28 mouse cellular contexts compared by ENCODE assay signal in genomic region chr5:42068188-42068579, GRCm38 (mm10). TPM values are rescaled to one million over a fixed set of nuclear protein-coding genes. Genes with fewer than 3 reads are reported as not detected.
DNase-seq lines count a peak whose midpoint lies in the region; ATAC-seq and TF ChIP-seq lines count a peak whose summit lies in the region.
"Had no signal": no experiment of that assay in that cellular context is flagged by ENCODE, and none has a peak within 500 bp of the region (broad histone marks: within the 10 kb centered on the region; RNA-seq: fewer than 3 reads in every experiment).

No protein-coding gene starts in this region.

- H3K27me3 ChIP-seq in neural tube, embryonic 11.5 days (ENCODE audit: control insufficient read depth, insufficient read depth, low read length), result no peaks in the 10 kb centered on the region
- no peaks in the 10 kb centered on the region for H3K27me3 ChIP-seq in forebrain, embryonic 15.5 days
- H3K27me3 ChIP-seq in hindbrain, embryonic 16.5 days (replicated peaks; ENCODE audit: control insufficient read depth, insufficient read depth, low read length), result no peaks in the 10 kb centered on the region
- H3K27me3 ChIP-seq in neural tube, embryonic 14.5 days (ENCODE audit: control insufficient read depth, insufficient read depth, low read length), result no peaks in the 10 kb centered on the region
- H3K27me3 ChIP-seq in thymus, adult 2 months (ENCODE audit: control insufficient read depth, insufficient read depth, low read length), result no peaks in the 10 kb centered on the region
- H3K27me3 ChIP-seq: embryonic facial prominence, embryonic 12.5 days; heart, embryonic 15.5 days; limb, embryonic 12.5 days; liver, embryonic 13.5 days; stomach, embryonic 15.5 days had no signal

- TF ChIP-seq CTCF in thymus, adult 2 months (IDR thresholded peaks at IDR 0.05; ENCODE audit: borderline replicate concordance, control insufficient read depth, extremely low read depth, insufficient read depth, low read length, poor library complexity), result no peak

- H3K4me3 ChIP-seq in neural tube, embryonic 11.5 days (ENCODE audit: low read depth, low read length), result no peak overlapping the region
- H3K4me3 ChIP-seq in forebrain, embryonic 15.5 days, result no peak overlapping the region
- no peak overlapping the region for H3K4me3 ChIP-seq in hindbrain, embryonic 16.5 days (ENCODE audit: low read length)
- no peak overlapping the region for H3K4me3 ChIP-seq in neural tube, embryonic 14.5 days (ENCODE audit: low read depth, low read length)
- no peak overlapping the region for H3K4me3 ChIP-seq in thymus, adult 2 months (ENCODE audit: control insufficient read depth, insufficient read depth, low read length)
- H3K4me3 ChIP-seq: embryonic facial prominence, embryonic 12.5 days; erythroblast, embryonic 14.5 days; heart, embryonic 15.5 days; limb, embryonic 12.5 days; liver, embryonic 13.5 days; stomach, embryonic 15.5 days had no signal

- TF ChIP-seq POLR2A in thymus, adult 2 months (IDR thresholded peaks at IDR 0.05; ENCODE audit: control insufficient read depth, extremely low read depth, insufficient read depth, low read length, poor library complexity), result no peak

- no peak overlapping the region for H3K4me2 ChIP-seq in neural tube, embryonic 11.5 days (ENCODE audit: low read depth)
- H3K4me2 ChIP-seq in forebrain, embryonic 15.5 days (replicated peaks), result no peak overlapping the region
- H3K4me2 ChIP-seq in hindbrain, embryonic 16.5 days (ENCODE audit: low read length), result no peak overlapping the region
- no peak overlapping the region for H3K4me2 ChIP-seq in neural tube, embryonic 14.5 days (ENCODE audit: low read depth, low read length)
- H3K4me2 ChIP-seq: embryonic facial prominence, embryonic 12.5 days; heart, embryonic 15.5 days; limb, embryonic 12.5 days; liver, embryonic 13.5 days; lung, embryonic 14.5 days; stomach, embryonic 15.5 days had no signal

- no peak overlapping the region for H3K27ac ChIP-seq in neural tube, embryonic 11.5 days (ENCODE audit: low read depth, low read length)
- H3K27ac ChIP-seq in forebrain, embryonic 15.5 days (replicated peaks), result no peak overlapping the region
- no peak overlapping the region for H3K27ac ChIP-seq in hindbrain, embryonic 16.5 days (ENCODE audit: low read depth, low read length)
- H3K27ac ChIP-seq in neural tube, embryonic 14.5 days (ENCODE audit: low read depth, low read length), result no peak overlapping the region; the same call in 1 of the 2 replicates
- H3K27ac ChIP-seq in thymus, adult 2 months (ENCODE audit: control insufficient read depth, insufficient read depth, low read length), result no peak overlapping the region
- H3K27ac ChIP-seq: embryonic facial prominence, embryonic 12.5 days; heart, embryonic 15.5 days; limb, embryonic 12.5 days; liver, embryonic 13.5 days; stomach, embryonic 15.5 days had no signal

- H3K4me1 ChIP-seq in neural tube, embryonic 11.5 days (ENCODE audit: control insufficient read depth, insufficient read depth, low read length), result no peaks in the 10 kb centered on the region
- H3K4me1 ChIP-seq in forebrain, embryonic 15.5 days, result peaks cover 10% of the 10 kb centered on the region; the same call in 1 of the 2 replicates
- no peaks in the 10 kb centered on the region for H3K4me1 ChIP-seq in hindbrain, embryonic 16.5 days (ENCODE audit: control insufficient read depth, insufficient read depth, low read depth, low read length)
- H3K4me1 ChIP-seq in neural tube, embryonic 14.5 days (ENCODE audit: control insufficient read depth, insufficient read depth, low read length), result no peaks in the 10 kb centered on the region
- no peaks in the 10 kb centered on the region for H3K4me1 ChIP-seq in thymus, adult 2 months (replicated peaks; ENCODE audit: control insufficient read depth, insufficient read depth, low read length)
- H3K4me1 ChIP-seq: embryonic facial prominence, embryonic 12.5 days; heart, embryonic 15.5 days; limb, embryonic 12.5 days; liver, embryonic 13.5 days; stomach, embryonic 15.5 days had no signal

- no peak for DNase-seq in neural tube, embryonic 11.5 days (ENCODE audit: low spot score)
- DNase-seq in neural tube, embryonic 10.5 days (ENCODE audit: extremely low spot score, low spot score), result no peak
- DNase-seq in layer of hippocampus, adult 18-20 months (ENCODE audit: low spot score in 2 of 2), result no peak
- DNase-seq in thymus, adult 2 months, result no peak
- DNase-seq: cerebellum, adult 9-11 months; gastrocnemius, postnatal 25 days; heart, postnatal 4 days; kidney, postnatal 4 days; liver, embryonic 13.5 days; lung, embryonic 14.5 days; lung, postnatal 36 days; right cerebral cortex, postnatal 14 days had no signal

- no peak overlapping the region for H3K9ac ChIP-seq in neural tube, embryonic 11.5 days (ENCODE audit: low read length)
- H3K9ac ChIP-seq in forebrain, embryonic 15.5 days (replicated peaks), result no peak overlapping the region
- H3K9ac ChIP-seq in hindbrain, embryonic 16.5 days (ENCODE audit: low read depth, low read length), result no peak overlapping the region
- no peak overlapping the region for H3K9ac ChIP-seq in neural tube, embryonic 14.5 days (replicated peaks; ENCODE audit: low read depth, low read length)
- H3K9ac ChIP-seq: embryonic facial prominence, embryonic 12.5 days; heart, embryonic 15.5 days; limb, embryonic 12.5 days; liver, embryonic 13.5 days; lung, embryonic 14.5 days; stomach, embryonic 15.5 days had no signal

- H3K9me3 ChIP-seq in neural tube, embryonic 11.5 days (ENCODE audit: control insufficient read depth, low read length), result no peaks in the 10 kb centered on the region
- no peaks in the 10 kb centered on the region for H3K9me3 ChIP-seq in forebrain, embryonic 15.5 days
- no peaks in the 10 kb centered on the region for H3K9me3 ChIP-seq in hindbrain, embryonic 16.5 days (ENCODE audit: control insufficient read depth, low read length)
- H3K9me3 ChIP-seq in neural tube, embryonic 14.5 days (ENCODE audit: control insufficient read depth, low read length), result no peaks in the 10 kb centered on the region
- H3K9me3 ChIP-seq: embryonic facial prominence, embryonic 12.5 days; heart, embryonic 15.5 days; limb, embryonic 12.5 days; stomach, embryonic 15.5 days had no signal

- WGBS in neural tube, embryonic 11.5 days, result 70% methylated on average over 1 of the region's 1 CpGs
- 62% methylated on average over 1 of the region's 1 CpGs for WGBS in forebrain, embryonic 15.5 days
- WGBS in hindbrain, embryonic 16.5 days, result 57% methylated on average over 1 of the region's 1 CpGs
- WGBS in neural tube, embryonic 14.5 days, result 71% methylated on average over 1 of the region's 1 CpGs
- 61% methylated on average over 1 of the region's 1 CpGs for WGBS in thymus, adult 2 months

- peak; percentile 14; the same call in 1 of the 2 replicates for ATAC-seq in neural tube, embryonic 11.5 days (ENCODE audit: insufficient read depth, low FRiP score, low TSS enrichment)
- peak; percentile 70 for ATAC-seq in forebrain, embryonic 15.5 days (replicated peaks)
- peak; percentile 37; the same call in 1 of the 2 replicates for ATAC-seq in hindbrain, embryonic 16.5 days
- ATAC-seq in neural tube, embryonic 14.5 days (ENCODE audit: low read depth), result peak; percentile 28; the same call in 1 of the 2 replicates
- ATAC-seq: intestine, embryonic 16.5 days had no signal

- no peaks in the 10 kb centered on the region for H3K36me3 ChIP-seq in neural tube, embryonic 11.5 days (ENCODE audit: control insufficient read depth, insufficient read depth, low read length)
- H3K36me3 ChIP-seq in forebrain, embryonic 15.5 days, result no peaks in the 10 kb centered on the region
- no peaks in the 10 kb centered on the region for H3K36me3 ChIP-seq in hindbrain, embryonic 16.5 days (ENCODE audit: control insufficient read depth, insufficient read depth, low read length)
- H3K36me3 ChIP-seq in neural tube, embryonic 14.5 days (ENCODE audit: control insufficient read depth, insufficient read depth, low read length), result no peaks in the 10 kb centered on the region
- H3K36me3 ChIP-seq in thymus, adult 2 months (ENCODE audit: control insufficient read depth, insufficient read depth, low read length), result no peaks in the 10 kb centered on the region
- H3K36me3 ChIP-seq: embryonic facial prominence, embryonic 12.5 days; heart, embryonic 15.5 days; limb, embryonic 12.5 days; liver, embryonic 13.5 days; stomach, embryonic 15.5 days had no signal

RNA-seq across cellular contexts. Expression of gene Gm16223, which starts 0.4 kb away (rescaled TPM):
- not detected in 2 replicates for polyA plus RNA-seq in neural tube, embryonic 11.5 days (2014; fragmentation: Nextera tagmentation; extraction: Ambion mirVana)
- not detected in 2 replicates for polyA plus RNA-seq in forebrain, embryonic 15.5 days (2015; fragmentation: Nextera tagmentation; extraction: Ambion mirVana)
- not detected in 2 replicates for polyA plus RNA-seq in hindbrain, embryonic 16.5 days (2015; fragmentation: Nextera tagmentation; extraction: Ambion mirVana)
- 0.11 TPM in 1 of 2 replicates, not detected in the other for polyA plus RNA-seq in neural tube, embryonic 14.5 days (2014; fragmentation: Nextera tagmentation; extraction: Ambion mirVana)
- total RNA-seq in layer of hippocampus, adult 18-20 months (2021), result under 1 TPM; 0.20 to 0.27 TPM
- not detected in 2 replicates for polyA plus RNA-seq in thymus, adult 2 months (2012; rRNA removed)
- total RNA-seq: gastrocnemius, postnatal 25 days; heart, postnatal 4 days; layer of hippocampus, postnatal 25 days; left cerebral cortex, postnatal 10 days; megakaryocyte-erythroid progenitor cell, adult 5-6 weeks had no signal
- polyA plus RNA-seq: C2C12; embryonic facial prominence, embryonic 12.5 days; erythroblast, embryonic 14.5 days; heart, embryonic 15.5 days; intestine, embryonic 16.5 days; kidney, embryonic 14.5 days; limb, embryonic 12.5 days; liver, embryonic 13.5 days; lung, embryonic 14.5 days; spleen, adult 2 months; stomach, embryonic 15.5 days; thymus, postnatal 0 days had no signal

Comparison
In these comparisons a context has a peak if more than half of its experiments do, and no peak if none do; other contexts are left out.
1. ATAC-seq: peak in every context shown above with its lines; median percentile 70 in forebrain, embryonic 15.5 days; 37 in hindbrain, embryonic 16.5 days; 28 in neural tube, embryonic 14.5 days; 14 in neural tube, embryonic 11.5 days.